Mouse (Mus musculus): Measurements from ENCODE around the gene Desi1. TPM values are rescaled to one million over a fixed set of nuclear protein-coding genes. Genes with fewer than 3 reads are reported as not detected.
"Not testable (repeated sequence)": the region's sequence is repeated elsewhere in the genome, so short reads cannot be mapped to it uniquely, and the experiment has no call there.

Desi1 gene
- total RNA-seq, 2 experiments from 2014 or later: 5.0 to 12.5 TPM

GRCm38 (mm10) chr15:82023965-82024635, 9.6 kb downstream of the Desi1 start:
- no peak for ATAC-seq (replicated peaks; ENCODE audit: low FRiP score, poor library complexity, severe bottlenecking)

GRCm38 (mm10) chr15:82022535-82023088, 11.1 kb downstream of the Desi1 start:
- ATAC-seq (replicated peaks; ENCODE audit: low FRiP score, poor library complexity, severe bottlenecking): no peak

- ATAC-seq (replicated peaks; ENCODE audit: low FRiP score, poor library complexity, severe bottlenecking): no peak
Observed at GRCm38 (mm10) chr15:82019288-82019687, 14.4 kb downstream of the Desi1 start.

- ATAC-seq (replicated peaks; ENCODE audit: low FRiP score, poor library complexity, severe bottlenecking): no peak
Observed at GRCm38 (mm10) chr15:82017461-82017860, 16.2 kb downstream of the Desi1 start.

GRCm38 (mm10) chr15:82016830-82017229, 16.8 kb downstream of the Desi1 start:
- no peak for ATAC-seq (replicated peaks; ENCODE audit: low FRiP score, poor library complexity, severe bottlenecking)

- peak; percentile 90 for ATAC-seq (replicated peaks; ENCODE audit: low FRiP score, poor library complexity, severe bottlenecking)
Observed at GRCm38 (mm10) chr15:82016101-82016808, 17.4 kb downstream of the Desi1 start.

GRCm38 (mm10) chr15:82015392-82016100, 18.1 kb downstream of the Desi1 start:
- peak; percentile 14 for ATAC-seq (replicated peaks; ENCODE audit: low FRiP score, poor library complexity, severe bottlenecking)

- ATAC-seq (replicated peaks; ENCODE audit: low FRiP score, poor library complexity, severe bottlenecking): peak; percentile 10; the same call in 1 of the 2 replicates
Observed at GRCm38 (mm10) chr15:82014745-82015391, 18.8 kb downstream of the Desi1 start.

- no peak for ATAC-seq (replicated peaks; ENCODE audit: low FRiP score, poor library complexity, severe bottlenecking)
Observed at GRCm38 (mm10) chr15:82011947-82012346, 21.7 kb downstream of the Desi1 start.

GRCm38 (mm10) chr15:82004257-82004656, 29.4 kb downstream of the Desi1 start:
- ATAC-seq (replicated peaks; ENCODE audit: low FRiP score, poor library complexity, severe bottlenecking): no peak

GRCm38 (mm10) chr15:81993992-81994391, 39.7 kb downstream of the Desi1 start:
- no peak for ATAC-seq (replicated peaks; ENCODE audit: low FRiP score, poor library complexity, severe bottlenecking)

- ATAC-seq (replicated peaks; ENCODE audit: low FRiP score, poor library complexity, severe bottlenecking): peak; percentile 91
Observed at GRCm38 (mm10) chr15:81990549-81990948, 43.1 kb downstream of the Desi1 start.

GRCm38 (mm10) chr15:81989371-81990062, 44.1 kb downstream of the Desi1 start:
- ATAC-seq (replicated peaks; ENCODE audit: low FRiP score, poor library complexity, severe bottlenecking): peak; percentile 81

- no peak for ATAC-seq (replicated peaks; ENCODE audit: low FRiP score, poor library complexity, severe bottlenecking)
Observed at GRCm38 (mm10) chr15:81987646-81988045, 46.0 kb downstream of the Desi1 start, which contains the start of gene Xrcc6. Xrcc6 (plus strand) TSS chr15:81987835.

GRCm38 (mm10) chr15:81985267-81986161, 48.1 kb downstream of the Desi1 start:
- ATAC-seq (replicated peaks; ENCODE audit: low FRiP score, poor library complexity, severe bottlenecking): no peak

- ATAC-seq (replicated peaks; ENCODE audit: low FRiP score, poor library complexity, severe bottlenecking): no peak
Observed at GRCm38 (mm10) chr15:81982173-81982572, 51.5 kb downstream of the Desi1 start.

GRCm38 (mm10) chr15:81980321-81980720, 53.3 kb downstream of the Desi1 start, which contains the start of gene 1700029P11Rik:
1700029P11Rik (plus strand) TSS chr15:81980540.
- no peak for ATAC-seq (replicated peaks; ENCODE audit: low FRiP score, poor library complexity, severe bottlenecking)

- ATAC-seq (replicated peaks; ENCODE audit: low FRiP score, poor library complexity, severe bottlenecking): not testable (repeated sequence)
Observed at GRCm38 (mm10) chr15:81975156-81975555, 58.5 kb downstream of the Desi1 start.

Data from erythroblast, adult 5-6 weeks (primary cell).